Mouse (Mus musculus) ES-Bruce4 (cell line): Measurements from ENCODE around the gene U90926. TPM values are rescaled to one million over a fixed set of nuclear protein-coding genes. Genes with fewer than 3 reads are reported as not detected.

Experiments used
- H3K27ac ChIP-seq: 2 replicates; pipeline ENCODE4 v1.5.1; 2012; ENCODE audit warnings: low read length, inconsistent platforms; ENCODE audit not compliant: insufficient read depth
- H3K27me3 ChIP-seq: 2 replicates; pipeline ENCODE4 v1.6.1; 2012; ENCODE audit warnings: mild to moderate bottlenecking, low read length, inconsistent platforms; ENCODE audit not compliant: control insufficient read depth, poor library complexity, insufficient read depth, severe bottlenecking
- H3K36me3 ChIP-seq: 2 replicates; pipeline ENCODE4 v1.6.1; 2012; ENCODE audit warnings: inconsistent platforms, mild to moderate bottlenecking, low read length, moderate library complexity; ENCODE audit not compliant: control insufficient read depth, poor library complexity, insufficient read depth, severe bottlenecking
- H3K4me1 ChIP-seq: one replicate; pipeline ENCODE4 v1.8.1; 2011; ENCODE audit warnings: low read length; ENCODE audit not compliant: control insufficient read depth, insufficient read depth
- H3K4me3 ChIP-seq: 2 replicates; pipeline ENCODE4 v1.5.1; 2011; ENCODE audit warnings: low read depth, mild to moderate bottlenecking, low read length
- H3K9ac ChIP-seq: 2 replicates; pipeline ENCODE4 v1.6.1; 2012; ENCODE audit warnings: low read depth, mild to moderate bottlenecking, inconsistent platforms; ENCODE audit not compliant: poor library complexity, severe bottlenecking
- H3K9me3 ChIP-seq: replicated peaks from 2 replicates; pipeline ENCODE4 v1.6.1; 2012; ENCODE audit warnings: mild to moderate bottlenecking, low read length, inconsistent platforms; ENCODE audit not compliant: control insufficient read depth, poor library complexity, insufficient read depth, severe bottlenecking
- CTCF ChIP-seq: IDR thresholded peaks from one replicate; pipeline ENCODE4 v1.8.1; 2011; ENCODE audit warnings: low read depth, low read length
- EP300 ChIP-seq: IDR thresholded peaks from 2 replicates; pipeline ENCODE4 v1.6.1; 2011; ENCODE audit warnings: low read depth, low read length; ENCODE audit not compliant: insufficient read depth
- POLR2A ChIP-seq: IDR thresholded peaks from one replicate; pipeline ENCODE4 v1.8.1; 2011; ENCODE audit warnings: low read length; ENCODE audit not compliant: insufficient read depth
- polyA plus RNA-seq: library from polyadenylated mRNA; stranded (reverse); fragments of >200 nt; gene quantifications from 2 replicates; pipeline ENCODE4 v1.2.4, GENCODE M21; 2011; ENCODE audit warnings: low read depth; ENCODE audit not compliant: missing spikeins, insufficient read depth, insufficient read length

Gene U90926
- polyA plus RNA-seq, 1 experiment = not detected

GRCm38 (mm10) chr5:92252031-92252430 lies 36.8 kb upstream of the U90926 start:
- Histone ChIP-seq H3K27me3 (no peaks in the 10 kb centered on the region), H3K4me3 (no peak overlapping the region), H3K4me1 (no peaks in the 10 kb centered on the region), H3K36me3 (no peaks in the 10 kb centered on the region), H3K9me3 (no peaks in the 10 kb centered on the region), H3K9ac (no peak overlapping the region), H3K27ac (no peak overlapping the region)
- TF ChIP-seq CTCF (no peak), EP300 (no peak), POLR2A (no peak)

GRCm38 (mm10) chr5:92248614-92249013 lies 33.4 kb upstream of the U90926 start:
- TF ChIP-seq CTCF = no peak
- Histone ChIP-seq H3K27ac (no peak overlapping the region), H3K27me3 (no peaks in the 10 kb centered on the region), H3K36me3 (no peaks in the 10 kb centered on the region), H3K4me3 (no peak overlapping the region), H3K4me1 (no peaks in the 10 kb centered on the region), H3K9me3 (no peaks in the 10 kb centered on the region), H3K9ac (no peak overlapping the region)

- H3K9ac ChIP-seq = no peak overlapping the region
- H3K4me3 ChIP-seq = no peak overlapping the region
- H3K36me3 ChIP-seq = no peaks in the 10 kb centered on the region
- H3K9me3 ChIP-seq = no peaks in the 10 kb centered on the region
- H3K27me3 ChIP-seq = no peaks in the 10 kb centered on the region
- H3K27ac ChIP-seq = no peak overlapping the region
- TF ChIP-seq CTCF (no peak), POLR2A (no peak)
- no peaks in the 10 kb centered on the region for H3K4me1 ChIP-seq
Measured at GRCm38 (mm10) chr5:92245483-92245882, 30.3 kb upstream of the U90926 start.

- H3K4me3 ChIP-seq = no peak overlapping the region
- no peaks in the 10 kb centered on the region for H3K4me1 ChIP-seq
- no peaks in the 10 kb centered on the region for H3K36me3 ChIP-seq
- H3K9ac ChIP-seq = no peak overlapping the region
- no peak overlapping the region for H3K27ac ChIP-seq
- no peaks in the 10 kb centered on the region for H3K9me3 ChIP-seq
- no peak for TF ChIP-seq EP300
- no peak for TF ChIP-seq POLR2A
- no peak for TF ChIP-seq CTCF
- H3K27me3 ChIP-seq = no peaks in the 10 kb centered on the region
Measured at GRCm38 (mm10) chr5:92244900-92245299, 29.7 kb upstream of the U90926 start.

GRCm38 (mm10) chr5:92240769-92241168 lies 25.6 kb upstream of the U90926 start:
- TF ChIP-seq CTCF (no peak), POLR2A (no peak), EP300 (no peak)

GRCm38 (mm10) chr5:92239333-92240232 lies 24.4 kb upstream of the U90926 start:
- no peaks in the 10 kb centered on the region for H3K36me3 ChIP-seq
- H3K27ac ChIP-seq = peak overlapping the region; percentile 23; the same call in 1 of the 2 replicates
- H3K4me1 ChIP-seq = no peaks in the 10 kb centered on the region
- H3K27me3 ChIP-seq = no peaks in the 10 kb centered on the region
- peak overlapping the region; percentile 54 for H3K9ac ChIP-seq
- H3K4me3 ChIP-seq = peak overlapping the region; percentile 66
- TF ChIP-seq POLR2A (peak; percentile 9), CTCF (peak; percentile 45), EP300 (no peak)
- H3K9me3 ChIP-seq = no peaks in the 10 kb centered on the region

More at GRCm38 (mm10) chr5:92240769-92241168, 25.6 kb upstream of the U90926 start:
- Histone ChIP-seq H3K27me3 (no peaks in the 10 kb centered on the region), H3K36me3 (no peaks in the 10 kb centered on the region), H3K9me3 (no peaks in the 10 kb centered on the region), H3K9ac (no peak overlapping the region), H3K4me1 (no peaks in the 10 kb centered on the region), H3K4me3 (no peak overlapping the region), H3K27ac (no peak overlapping the region)
